Mouse (Mus musculus): ENCODE results near the gene Tmub1.

The Tmub1 gene

DNA sequence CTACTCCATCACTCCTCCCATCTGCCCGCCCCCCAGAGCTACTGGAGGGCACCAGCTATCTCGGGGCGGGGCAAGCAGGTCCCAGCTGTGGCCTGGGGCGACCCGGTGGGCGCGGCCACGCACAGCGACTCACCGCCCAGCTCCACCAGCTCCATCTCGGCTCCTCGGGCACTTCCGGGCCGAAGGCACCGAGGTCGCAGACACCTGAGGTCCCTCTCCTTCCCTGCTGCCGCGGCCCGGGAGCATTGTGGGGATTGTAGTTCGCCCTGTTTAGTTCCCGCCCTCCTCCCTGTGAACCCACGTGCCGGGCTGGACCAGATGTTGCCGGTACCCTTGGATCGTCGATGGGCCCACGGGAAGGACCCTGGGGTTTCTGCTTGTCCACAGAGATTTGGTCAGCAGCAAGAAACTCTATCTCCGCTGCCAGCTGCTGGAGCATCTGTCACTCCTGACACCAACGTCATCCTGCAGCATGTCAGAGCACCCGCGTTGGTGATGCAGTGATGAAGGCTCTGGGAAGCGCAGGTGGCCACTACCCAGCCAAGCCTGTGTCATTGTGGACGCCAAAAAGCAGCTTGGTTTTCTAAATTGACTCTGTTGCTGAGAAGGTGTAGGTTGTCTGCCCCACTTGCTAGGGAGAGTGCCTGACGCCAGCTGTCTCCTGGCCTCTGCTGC is at the start of gene Tmub1:
Tmub1 (minus strand) TSS at position 231 of the 675 bp plus-strand sequence.
- in situ Hi-C loops (cut with MboI; ENCODE audit: unreplicated experiment in 2 of 2), result no loop called here

DNA sequence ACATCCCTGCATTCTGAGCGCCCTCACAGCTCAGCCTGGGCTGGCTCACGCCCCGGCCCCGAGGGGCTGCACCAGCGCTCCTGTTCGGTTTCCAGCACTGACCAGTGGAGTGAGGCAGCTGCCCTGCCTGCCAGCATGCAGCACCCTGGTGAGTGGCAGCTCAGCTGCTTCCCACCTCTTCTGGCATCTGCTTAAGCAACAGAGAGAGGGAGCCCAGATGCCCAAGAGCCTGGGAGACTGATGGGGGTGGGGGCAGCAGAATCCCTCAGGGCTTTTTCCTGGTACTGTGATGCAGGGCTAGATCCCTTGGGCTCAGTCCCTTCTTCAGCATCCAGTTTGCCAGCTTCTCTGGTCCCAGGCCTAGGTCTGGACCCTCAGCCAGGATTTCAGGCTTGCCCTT is 49.1 kb upstream of the Tmub1 start:
- in situ Hi-C loops (cut with MboI; ENCODE audit: unreplicated experiment in 2 of 2), result loop anchor here in 1 of 2 experiments (25.0 kb wide), 1 partner anchor 334 kb away; the partner anchor contains the start of gene Nupl2

DNA sequence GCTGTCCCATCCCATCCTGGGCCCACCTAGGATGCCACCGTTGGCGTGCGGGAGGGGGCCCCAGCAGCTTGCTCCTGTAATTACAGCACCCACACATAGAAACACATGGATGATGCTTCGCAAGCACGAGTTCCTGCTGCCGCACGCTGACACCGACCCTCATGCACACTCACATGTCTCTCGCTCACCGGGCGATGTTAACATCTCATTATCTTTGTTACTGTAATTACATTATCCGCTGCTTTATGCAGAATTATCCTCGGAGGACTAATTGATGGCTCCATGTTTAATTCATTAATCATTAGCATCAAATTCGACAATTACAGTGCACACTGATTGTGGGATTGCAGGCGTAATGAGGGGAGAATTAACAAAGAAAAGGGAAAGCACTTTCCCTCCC is 47.4 kb upstream of the Tmub1 start:
- in situ Hi-C loops (cut with MboI; ENCODE audit: unreplicated experiment in 2 of 2), result loop anchor here in 1 of 2 experiments (25.0 kb wide), 1 partner anchor 333 kb away; the partner anchor contains the start of gene Nupl2

DNA sequence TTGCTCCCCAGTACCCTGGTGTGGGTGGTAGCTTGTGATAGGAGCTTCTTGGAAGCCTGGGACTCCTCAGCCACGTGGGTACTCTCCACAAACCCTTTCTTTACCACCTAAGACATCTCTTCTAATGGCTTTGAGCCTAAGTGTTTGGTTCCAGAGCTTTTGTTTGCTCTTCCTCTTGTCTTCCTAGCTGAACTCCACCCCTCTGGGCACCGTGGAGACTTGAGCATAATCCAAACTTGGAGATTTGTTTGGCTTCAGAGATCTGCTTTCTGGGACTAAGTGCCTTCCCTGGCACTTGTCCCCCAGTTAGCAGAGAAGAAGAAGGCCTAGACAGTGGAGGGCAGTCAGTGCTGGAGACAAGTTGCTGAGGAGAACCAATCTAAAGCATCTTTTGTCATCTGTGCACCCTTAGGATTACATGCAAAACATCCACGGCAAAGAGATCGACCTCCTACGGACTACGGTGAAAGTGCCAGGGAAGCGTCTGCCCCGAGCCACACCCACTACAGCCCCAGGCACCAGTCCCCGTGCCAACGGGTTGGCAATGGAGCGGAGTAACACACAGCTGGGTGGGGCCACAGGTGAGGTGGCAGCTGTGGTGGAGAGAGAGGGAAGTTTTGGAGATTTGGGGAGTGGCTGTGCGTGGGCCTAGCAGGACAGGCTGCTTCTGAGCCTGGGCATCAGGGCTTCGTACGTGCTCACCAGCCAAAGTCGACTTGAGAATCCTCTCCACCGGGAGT is 45.1 kb upstream of the Tmub1 start:
- in situ Hi-C loops (cut with MboI; ENCODE audit: unreplicated experiment in 2 of 2), result loop anchor here in 1 of 2 experiments (25.0 kb wide), 1 partner anchor 330 kb away; the partner anchor contains the start of gene Nupl2

DNA sequence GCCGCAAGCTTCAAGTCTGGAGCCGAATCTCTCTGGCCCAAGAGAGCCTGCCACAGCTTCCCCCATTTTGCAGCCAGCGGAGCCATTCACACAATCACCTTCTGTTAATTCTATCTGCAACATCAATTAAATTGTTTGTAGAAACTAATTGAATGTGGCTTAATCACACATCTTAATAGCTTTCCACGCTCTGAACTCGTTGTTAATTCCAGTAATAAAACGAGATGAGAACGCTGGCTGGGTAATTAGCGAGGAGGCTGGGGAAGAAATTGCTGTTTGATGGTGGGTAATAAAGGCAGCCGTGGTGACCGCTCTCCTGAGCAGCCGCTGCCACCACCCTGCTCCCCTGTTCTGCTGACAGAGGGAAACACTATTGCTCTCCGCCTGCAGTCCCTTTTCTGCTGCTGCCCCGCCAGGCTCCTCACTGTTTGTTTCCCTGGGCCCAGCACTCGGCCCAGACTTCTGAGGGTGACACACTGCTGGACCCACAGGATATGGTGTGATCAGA is 42.8 kb upstream of the Tmub1 start:
- in situ Hi-C loops (cut with MboI; ENCODE audit: unreplicated experiment in 2 of 2), result loop anchor here in 1 of 2 experiments (25.0 kb wide), 1 partner anchor 328 kb away; the partner anchor contains the start of gene Nupl2

DNA sequence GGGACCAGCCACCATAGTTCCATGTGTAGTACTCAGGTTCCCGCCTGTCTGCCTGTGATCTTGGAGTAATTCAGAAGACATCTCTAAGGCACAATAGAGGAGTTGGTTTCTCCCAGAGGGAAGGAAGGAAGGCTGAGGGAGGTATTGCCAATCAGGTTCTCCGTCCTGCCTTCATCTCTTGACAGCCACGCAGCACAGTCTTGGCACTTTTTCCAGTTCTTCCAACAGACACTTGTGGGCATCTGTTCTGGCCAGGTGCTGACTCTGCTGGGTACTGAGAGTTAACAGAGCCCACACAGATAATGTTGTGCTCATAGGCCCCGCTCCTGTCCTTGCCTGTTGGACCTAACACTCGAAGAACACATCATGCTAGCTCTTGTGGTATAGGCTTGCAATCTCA is 39.1 kb upstream of the Tmub1 start:
- in situ Hi-C loops (cut with MboI; ENCODE audit: unreplicated experiment in 2 of 2), result loop anchor here in 1 of 2 experiments (25.0 kb wide), 1 partner anchor 324 kb away; the partner anchor contains the start of gene Nupl2

DNA sequence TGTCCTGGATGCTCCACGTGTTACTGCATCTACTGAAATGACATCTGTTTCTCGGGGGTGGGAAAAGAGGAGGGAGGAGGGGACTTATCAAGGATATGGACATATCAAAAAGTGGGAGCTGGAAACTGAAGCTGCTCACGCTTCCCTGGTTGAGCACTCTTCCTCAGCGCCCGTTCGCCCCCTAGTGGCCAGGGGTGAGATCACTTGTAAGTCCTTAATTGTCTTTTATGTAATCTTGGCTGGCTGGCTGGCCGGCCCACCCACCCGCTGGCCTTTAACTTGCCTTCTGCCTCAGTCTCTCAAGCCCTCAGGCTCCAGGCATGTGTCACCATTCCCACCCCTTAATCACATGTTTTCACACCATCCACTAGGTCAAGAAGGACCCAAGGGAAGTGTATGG is 38.4 kb upstream of the Tmub1 start:
- in situ Hi-C loops (cut with MboI; ENCODE audit: unreplicated experiment in 2 of 2), result loop anchor here in 1 of 2 experiments (25.0 kb wide), 1 partner anchor 324 kb away; the partner anchor contains the start of gene Nupl2

DNA sequence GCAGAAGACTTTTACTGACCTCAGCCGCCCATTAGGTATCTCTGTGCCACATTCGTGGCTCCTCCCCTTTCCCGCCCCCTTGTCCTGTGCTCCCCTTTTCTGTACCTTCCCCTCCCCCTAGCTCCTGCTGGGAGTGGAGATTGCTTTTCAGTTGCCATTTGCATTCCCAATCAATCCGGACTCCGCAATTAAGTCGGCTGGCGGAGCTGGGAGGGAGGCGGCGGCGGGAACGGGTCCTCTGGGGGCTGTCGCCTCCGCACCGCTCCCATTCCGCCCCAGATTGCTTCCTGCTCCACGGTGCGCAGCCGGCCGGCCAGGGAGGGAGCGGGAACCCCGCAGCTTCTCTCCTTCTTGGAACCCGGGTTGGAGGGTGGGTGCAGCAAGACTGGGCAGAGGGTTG is 37.3 kb upstream of the Tmub1 start:
- in situ Hi-C loops (cut with MboI; ENCODE audit: unreplicated experiment in 2 of 2), result loop anchor here in 1 of 2 experiments (25.0 kb wide), 1 partner anchor 323 kb away; the partner anchor contains the start of gene Nupl2

DNA sequence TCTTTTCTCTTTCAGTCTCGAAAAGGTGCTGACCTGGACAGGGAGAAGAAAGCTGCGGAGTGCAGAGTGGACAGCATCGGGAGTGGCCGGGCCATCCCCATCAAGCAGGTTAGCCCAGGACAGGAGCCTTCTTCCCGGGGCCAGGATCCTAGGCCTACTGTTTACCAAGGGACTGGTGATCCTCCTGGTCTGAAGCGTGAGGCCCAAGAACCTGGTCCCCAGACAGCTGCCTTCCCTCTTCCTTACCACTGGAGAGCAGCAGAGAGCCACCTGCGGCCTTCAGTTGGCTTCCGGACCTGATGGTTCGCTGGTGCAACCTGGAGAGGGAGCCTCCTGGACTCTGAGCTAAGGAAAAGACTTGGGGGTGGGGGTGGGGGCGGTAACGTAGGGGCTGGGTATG is 35.7 kb upstream of the Tmub1 start:
- in situ Hi-C loops (cut with MboI; ENCODE audit: unreplicated experiment in 2 of 2), result loop anchor here in 1 of 2 experiments (25.0 kb wide), 1 partner anchor 321 kb away; the partner anchor contains the start of gene Nupl2

DNA sequence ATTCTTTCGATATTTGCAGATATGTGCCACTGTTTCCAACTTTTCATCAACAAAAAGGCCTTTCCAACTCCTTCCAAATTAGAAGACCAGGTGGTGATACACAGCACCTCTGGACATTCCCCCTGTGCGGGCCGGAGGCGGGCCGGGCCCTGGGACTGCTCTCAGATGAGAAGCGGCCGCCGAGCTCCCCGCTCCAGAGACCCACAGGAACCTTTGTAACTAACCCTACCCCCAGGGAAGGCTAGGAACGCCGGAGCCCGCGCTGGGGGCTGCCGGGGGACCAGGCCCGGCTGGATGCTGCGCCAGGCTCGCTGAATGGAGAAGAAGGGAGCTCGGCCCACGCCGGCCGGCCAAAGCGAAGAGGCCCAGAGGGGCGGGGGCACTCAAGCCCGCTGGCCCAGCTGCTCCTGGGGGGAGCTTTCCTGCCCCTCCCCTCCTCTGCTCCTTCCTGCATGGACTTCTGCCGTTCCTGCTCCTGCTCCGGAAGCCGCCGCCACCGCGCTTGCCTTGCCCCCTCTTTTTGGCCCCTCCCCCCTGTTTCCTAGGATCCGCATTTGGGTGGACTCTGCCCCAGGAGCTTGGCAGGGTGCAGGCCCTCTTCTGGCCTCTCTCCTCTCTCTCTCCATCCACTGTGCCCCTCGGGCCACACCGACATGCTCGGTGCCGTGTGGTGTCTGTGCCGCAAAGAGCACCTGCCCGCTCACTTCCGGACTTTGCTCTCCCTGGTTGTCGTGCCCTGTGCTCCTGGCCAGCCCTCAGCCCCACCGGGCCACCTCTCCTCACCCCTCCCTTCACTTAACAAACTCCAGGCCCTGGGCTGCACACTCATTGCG is 34.8 kb upstream of the Tmub1 start:
- in situ Hi-C loops (cut with MboI; ENCODE audit: unreplicated experiment in 2 of 2), result loop anchor here in 1 of 2 experiments (25.0 kb wide), 1 partner anchor 320 kb away; the partner anchor contains the start of gene Nupl2

DNA sequence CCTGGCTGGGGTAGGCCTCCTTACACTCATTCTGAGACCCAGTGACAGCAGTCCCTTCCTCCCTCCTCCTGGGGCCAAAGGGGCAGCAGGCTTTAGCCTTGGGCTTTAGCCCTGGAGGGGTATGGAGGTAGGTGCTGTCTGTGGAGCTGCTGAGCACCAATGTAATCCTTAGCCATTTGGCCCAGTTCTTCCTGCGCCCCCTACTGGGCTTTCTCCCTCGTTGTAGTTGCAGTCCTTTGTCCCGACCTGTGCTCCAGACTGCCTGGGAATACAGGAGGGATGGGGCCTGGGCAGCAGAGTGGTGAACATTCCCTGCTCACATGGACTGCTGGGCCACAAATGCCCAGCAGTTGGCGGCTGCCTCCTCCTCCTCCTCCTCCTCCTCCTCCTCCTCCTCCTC is 34.0 kb upstream of the Tmub1 start:
- in situ Hi-C loops (cut with MboI; ENCODE audit: unreplicated experiment in 2 of 2), result loop anchor here in 1 of 2 experiments (25.0 kb wide), 1 partner anchor 319 kb away; the partner anchor contains the start of gene Nupl2

DNA sequence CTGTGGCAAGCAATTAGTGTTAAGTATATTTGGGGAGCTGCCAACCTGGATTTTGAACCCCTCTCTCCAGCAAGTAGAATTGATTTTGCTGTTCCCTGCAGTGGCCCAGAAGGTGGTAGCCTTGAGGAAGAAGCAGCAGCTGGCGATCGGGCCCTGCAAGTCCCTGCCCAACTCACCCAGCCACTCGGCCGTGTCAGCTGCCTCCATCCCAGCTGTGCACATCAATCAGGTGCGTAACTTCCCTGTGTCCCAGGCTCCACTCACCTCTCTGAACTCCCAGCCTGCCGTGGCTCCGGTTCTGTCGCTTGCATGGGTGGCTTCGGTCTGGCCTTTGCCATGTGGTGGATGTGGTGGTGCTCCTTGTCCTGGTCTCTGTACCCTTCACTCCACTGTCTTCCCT is 30.3 kb upstream of the Tmub1 start:
- in situ Hi-C loops (cut with MboI; ENCODE audit: unreplicated experiment in 2 of 2), result loop anchor here in 1 of 2 experiments (25.0 kb wide), 1 partner anchor 316 kb away; the partner anchor contains the start of gene Nupl2

DNA sequence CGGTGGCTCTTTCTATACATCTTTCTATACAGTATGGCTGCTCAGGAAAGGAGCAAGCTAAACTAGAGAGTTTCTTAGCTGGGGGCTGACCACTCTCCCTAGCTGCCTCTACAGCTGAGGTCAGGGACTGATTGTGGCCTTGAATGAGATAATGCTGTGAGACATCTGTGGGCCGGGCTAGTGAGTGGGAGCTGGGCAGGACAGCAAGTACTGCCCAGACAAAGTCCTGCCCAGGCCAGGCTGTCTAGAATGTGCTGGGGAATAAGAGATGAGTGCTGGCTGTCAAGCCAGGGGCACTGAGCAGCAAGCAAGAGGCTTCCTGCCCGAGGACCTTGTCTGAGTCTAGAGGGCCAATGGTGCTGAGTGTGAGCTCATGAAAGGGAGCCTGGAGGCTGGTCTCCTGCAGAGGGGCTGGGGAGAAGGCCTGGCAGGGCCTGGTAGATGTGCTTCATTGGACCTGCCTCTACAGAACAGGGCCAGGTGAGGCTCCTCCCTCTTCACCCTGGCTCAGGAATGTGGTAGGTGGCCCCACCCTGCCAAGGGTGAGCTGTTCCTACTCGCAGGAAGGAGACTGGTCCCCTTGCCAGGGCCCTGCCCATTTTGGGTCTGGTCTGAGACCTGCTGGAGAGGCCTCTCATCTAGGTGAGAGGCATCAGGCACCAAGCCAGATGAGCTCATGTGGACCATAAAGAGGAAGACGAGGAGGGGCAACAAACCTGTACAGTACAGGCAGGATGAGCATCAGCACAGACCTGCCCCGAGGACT is 28.0 kb upstream of the Tmub1 start:
- in situ Hi-C loops (cut with MboI; ENCODE audit: unreplicated experiment in 2 of 2), result loop anchor here in 1 of 2 experiments (25.0 kb wide), 1 partner anchor 313 kb away; the partner anchor contains the start of gene Nupl2

DNA sequence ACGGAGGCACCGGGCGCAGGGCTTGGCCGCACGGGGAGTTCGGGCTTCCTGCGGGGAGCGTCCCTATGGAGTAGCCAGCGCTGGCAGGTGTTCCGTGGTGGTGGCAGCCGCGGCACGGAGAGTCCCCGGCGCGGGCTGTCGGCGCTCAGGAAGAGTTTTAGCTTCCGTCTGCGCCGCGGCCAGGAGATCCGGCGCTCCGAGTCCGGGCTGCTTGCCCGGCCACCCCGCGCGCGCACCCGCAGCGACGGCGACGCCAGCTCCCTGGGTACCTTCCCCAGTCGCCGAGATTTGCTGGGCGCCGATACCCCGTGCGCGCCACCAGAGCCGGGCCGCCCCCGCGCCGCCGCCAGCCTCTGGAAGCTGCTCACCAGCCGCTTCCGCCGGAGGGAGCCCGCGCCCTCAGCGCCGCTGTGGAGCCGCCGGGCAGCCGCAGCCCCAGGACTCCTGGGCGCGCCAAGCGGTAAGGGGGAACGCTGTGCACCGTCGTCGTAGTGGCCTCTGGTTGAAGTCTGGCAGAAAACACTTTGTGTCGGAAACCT is 27.1 kb upstream of the Tmub1 start:
- in situ Hi-C loops (cut with MboI; ENCODE audit: unreplicated experiment in 2 of 2), result loop anchor here (5.0 to 25.0 kb wide), 3 partner anchors 57 to 312 kb away; partner anchors contain the start of gene Nupl2 (in 1 of the 2)

DNA sequence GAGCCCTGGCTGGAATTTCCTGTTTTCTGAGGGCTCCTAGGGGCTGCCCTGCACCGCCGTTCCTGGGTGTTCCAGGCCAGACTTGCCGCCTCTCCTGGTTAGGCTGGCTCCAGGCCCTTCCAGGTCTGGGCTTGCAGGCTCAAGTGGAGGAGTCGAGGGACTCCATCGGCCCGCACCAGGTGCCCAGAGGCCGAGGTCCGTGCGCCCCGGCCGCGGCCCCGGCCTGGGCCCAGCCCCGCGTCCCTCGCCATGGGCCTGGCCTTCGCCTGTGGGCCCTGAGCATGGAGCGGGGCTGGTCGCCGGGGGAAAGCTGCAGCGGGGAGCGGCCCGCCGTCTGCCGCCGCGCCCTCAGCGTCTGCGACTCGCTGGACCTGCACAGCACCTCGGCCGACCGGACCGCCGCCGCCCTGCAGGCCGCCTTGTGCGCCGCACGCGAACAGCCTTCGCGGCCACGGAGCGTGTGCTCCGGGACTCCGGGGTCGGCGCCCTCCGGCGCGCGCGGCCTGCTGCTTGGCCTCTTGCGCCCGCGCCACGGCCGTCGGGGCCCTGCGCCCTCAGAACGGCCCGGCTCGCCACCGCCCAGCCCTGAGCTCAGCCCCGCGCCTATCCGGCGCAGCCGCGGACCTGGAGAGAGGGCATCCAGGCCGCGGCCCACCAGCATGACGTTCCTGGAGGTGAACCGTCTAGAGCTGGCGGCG is 26.5 kb upstream of the Tmub1 start:
- in situ Hi-C loops (cut with MboI; ENCODE audit: unreplicated experiment in 2 of 2), result loop anchor here (5.0 kb wide), 2 partner anchors 57 to 212 kb away; no protein-coding TSS in a partner anchor

DNA sequence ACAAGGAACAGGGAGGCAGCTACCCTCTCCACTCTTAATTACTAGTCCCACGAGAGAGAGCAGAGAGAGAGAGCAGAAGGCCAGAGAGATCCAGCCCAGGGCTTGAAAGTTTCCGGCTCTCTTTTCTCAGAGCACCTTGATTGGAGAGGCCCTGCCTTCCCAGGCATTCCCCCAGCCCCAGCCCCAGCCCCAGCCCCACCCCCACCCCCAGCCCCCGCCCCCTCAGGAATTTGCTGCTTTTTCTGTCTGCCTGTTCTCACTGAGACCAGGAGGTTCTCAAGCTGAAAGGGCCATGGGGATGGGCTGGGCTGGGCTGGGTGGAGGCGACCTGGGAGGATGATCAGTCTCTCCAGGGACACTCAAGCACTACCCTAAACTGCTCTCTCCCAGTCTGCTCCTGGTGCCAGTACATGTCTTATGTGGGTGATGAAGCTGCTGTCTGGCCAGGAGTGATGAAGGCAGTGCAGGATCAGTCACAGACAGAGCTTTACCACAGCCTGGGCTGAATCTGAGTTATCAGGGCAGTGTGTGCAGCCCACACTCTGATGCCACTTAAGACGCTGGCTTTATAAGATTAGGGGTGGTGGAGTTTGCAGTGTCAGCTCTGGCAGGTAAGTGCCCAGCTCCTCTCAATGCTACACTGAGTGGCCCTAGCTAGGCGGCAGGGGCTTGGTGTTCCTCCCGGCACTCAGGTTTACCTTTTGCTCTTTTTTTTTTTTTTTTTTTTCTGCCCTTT is 25.4 kb upstream of the Tmub1 start:
- in situ Hi-C loops (cut with MboI; ENCODE audit: unreplicated experiment in 2 of 2), result loop anchor here (5.0 kb wide), 2 partner anchors 56 to 211 kb away; no protein-coding TSS in a partner anchor

DNA sequence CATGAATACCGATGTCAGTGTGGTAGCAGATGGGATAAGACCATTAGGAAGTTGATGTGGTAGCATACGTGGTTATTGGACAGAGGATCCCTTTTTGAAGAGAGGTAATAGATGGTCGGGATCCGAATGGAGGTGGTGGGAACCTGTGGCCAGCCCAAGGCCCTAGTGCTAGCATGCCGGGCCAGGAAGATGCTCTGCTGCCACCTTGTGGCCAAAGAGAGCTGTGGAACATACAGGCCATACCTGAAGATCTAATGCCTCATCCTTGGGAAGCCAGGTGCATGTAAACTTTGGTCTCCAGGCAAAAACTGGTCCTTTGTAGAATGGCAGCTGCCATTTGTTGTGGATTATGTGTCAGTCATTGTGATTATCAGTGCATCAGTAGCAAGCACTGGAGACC is 22.9 kb upstream of the Tmub1 start:
- in situ Hi-C loops (cut with MboI; ENCODE audit: unreplicated experiment in 2 of 2), result loop anchor here (5.0 kb wide), 2 partner anchors 53 to 208 kb away; no protein-coding TSS in a partner anchor

Data from v-Abl transformed pro-B cells (cell line).